Mouse (Mus musculus): ENCODE data around the gene Glrx3.

Glrx3 gene

GRCm38 (mm10) chr7:137472149-137472548 lies 34.7 kb downstream of the Glrx3 start:
- no peak for DNase-seq (ENCODE audit: low read depth, low spot score)

GRCm38 (mm10) chr7:137477950-137478620 lies 40.7 kb downstream of the Glrx3 start:
- peak; percentile 86 for DNase-seq (ENCODE audit: low read depth, low spot score)

GRCm38 (mm10) chr7:137478621-137478982 lies 41.2 kb downstream of the Glrx3 start:
- no peak for DNase-seq (ENCODE audit: low read depth, low spot score)

- no peak for DNase-seq (ENCODE audit: low read depth, low spot score)
Measured at GRCm38 (mm10) chr7:137480839-137481238, 43.4 kb downstream of the Glrx3 start.

- DNase-seq (ENCODE audit: low read depth, low spot score): no peak
Measured at GRCm38 (mm10) chr7:137483987-137484386, 46.6 kb downstream of the Glrx3 start.

GRCm38 (mm10) chr7:137488391-137488790 lies 51.0 kb downstream of the Glrx3 start:
- no peak for DNase-seq (ENCODE audit: low read depth, low spot score)

GRCm38 (mm10) chr7:137490711-137491110 lies 53.3 kb downstream of the Glrx3 start:
- DNase-seq (ENCODE audit: low read depth, low spot score): no peak

- DNase-seq (ENCODE audit: low read depth, low spot score): no peak
Measured at GRCm38 (mm10) chr7:137492307-137492973, 55.0 kb downstream of the Glrx3 start.

GRCm38 (mm10) chr7:137498736-137499135 lies 61.3 kb downstream of the Glrx3 start:
- peak; percentile 69 for DNase-seq (ENCODE audit: low read depth, low spot score)

GRCm38 (mm10) chr7:137517588-137517987 lies 80.2 kb downstream of the Glrx3 start:
- no peak for DNase-seq (ENCODE audit: low read depth, low spot score)

GRCm38 (mm10) chr7:137518028-137518576 lies 80.7 kb downstream of the Glrx3 start:
- no peak for DNase-seq (ENCODE audit: low read depth, low spot score)
